Mouse (Mus musculus): Measurements from ENCODE around the gene Ptpn13. TPM values are rescaled to one million over a fixed set of nuclear protein-coding genes. Genes with fewer than 3 reads are reported as not detected.
A peak's percentile ranks its signal among the peaks of the same experiment; 100 is the strongest.

Gene Ptpn13
- total RNA-seq, 2 experiments from 2014 or later, result 9.7 to 13.4 TPM

GRCm38 (mm10) chr5:103397429-103397828 is 27.6 kb upstream of the Ptpn13 start:
- Histone ChIP-seq H3K4me3 (no peak overlapping the region), H3K27ac (no peak overlapping the region)
- no peak for DNase-seq (ENCODE audit: low spot score in 2 of 2)
- no peak for TF ChIP-seq CTCF (conservative IDR thresholded peaks at IDR 0.05)

- H3K27ac ChIP-seq, result no peak overlapping the region
- no peak for TF ChIP-seq CTCF (conservative IDR thresholded peaks at IDR 0.05)
- DNase-seq (ENCODE audit: low spot score in 2 of 2), result no peak
- no peak overlapping the region for H3K4me3 ChIP-seq
Measured at GRCm38 (mm10) chr5:103404213-103404968, 20.6 kb upstream of the Ptpn13 start.

- DNase-seq (ENCODE audit: low spot score in 2 of 2), result no peak
- Histone ChIP-seq H3K27ac (no peak overlapping the region), H3K4me3 (no peak overlapping the region)
- no peak for TF ChIP-seq CTCF (conservative IDR thresholded peaks at IDR 0.05)
Measured at GRCm38 (mm10) chr5:103405921-103406320, 19.1 kb upstream of the Ptpn13 start.

GRCm38 (mm10) chr5:103412020-103412747 is 12.8 kb upstream of the Ptpn13 start:
- H3K4me3 ChIP-seq, result no peak overlapping the region
- no peak for DNase-seq (ENCODE audit: low spot score in 2 of 2)
- no peak for TF ChIP-seq CTCF (conservative IDR thresholded peaks at IDR 0.05)
- H3K27ac ChIP-seq, result no peak overlapping the region

- no peak for TF ChIP-seq CTCF (conservative IDR thresholded peaks at IDR 0.05)
- DNase-seq (ENCODE audit: low spot score in 2 of 2), result no peak
- Histone ChIP-seq H3K4me3 (no peak overlapping the region), H3K27ac (no peak overlapping the region)
Measured at GRCm38 (mm10) chr5:103414542-103414941, 10.4 kb upstream of the Ptpn13 start.

GRCm38 (mm10) chr5:103418009-103418408 is 7.0 kb upstream of the Ptpn13 start:
- Histone ChIP-seq H3K4me3 (no peak overlapping the region), H3K27ac (no peak overlapping the region)
- no peak for TF ChIP-seq CTCF (conservative IDR thresholded peaks at IDR 0.05)
- no peak for DNase-seq (ENCODE audit: low spot score in 2 of 2)

GRCm38 (mm10) chr5:103418886-103419285 is 6.1 kb upstream of the Ptpn13 start:
- no peak overlapping the region for H3K27ac ChIP-seq
- no peak for DNase-seq (ENCODE audit: low spot score in 2 of 2)
- no peak for TF ChIP-seq CTCF (conservative IDR thresholded peaks at IDR 0.05)
- H3K4me3 ChIP-seq, result no peak overlapping the region

GRCm38 (mm10) chr5:103420568-103420967 is 4.4 kb upstream of the Ptpn13 start:
- DNase-seq (ENCODE audit: low spot score in 2 of 2), result no peak
- Histone ChIP-seq H3K27ac (no peak overlapping the region), H3K4me3 (no peak overlapping the region)
- no peak for TF ChIP-seq CTCF (conservative IDR thresholded peaks at IDR 0.05)

- Histone ChIP-seq H3K27ac (no peak overlapping the region), H3K4me3 (no peak overlapping the region)
- DNase-seq (ENCODE audit: low spot score in 2 of 2), result no peak
- TF ChIP-seq CTCF (conservative IDR thresholded peaks at IDR 0.05), result no peak
Measured at GRCm38 (mm10) chr5:103422609-103423008, 2.4 kb upstream of the Ptpn13 start.

- Histone ChIP-seq H3K4me3 (no peak overlapping the region), H3K27ac (0 out of 2 replicates have a peak overlapping the region, but pooled peaks have one; percentile 3)
- no peak for TF ChIP-seq CTCF (conservative IDR thresholded peaks at IDR 0.05)
- no peak for DNase-seq (ENCODE audit: low spot score in 2 of 2)
Measured at GRCm38 (mm10) chr5:103423305-103423926, 1.6 kb upstream of the Ptpn13 start.

GRCm38 (mm10) chr5:103423927-103424315 is 1.1 kb upstream of the Ptpn13 start:
- Histone ChIP-seq H3K4me3 (no peak overlapping the region; the same call in 1 of the 2 replicates), H3K27ac (peak overlapping the region; percentile 76; the same call in 1 of the 2 replicates)
- TF ChIP-seq CTCF (conservative IDR thresholded peaks at IDR 0.05), result no peak
- DNase-seq (ENCODE audit: low spot score in 2 of 2), result no peak

GRCm38 (mm10) chr5:103425363-103426031 is 505 bp downstream of the Ptpn13 start:
- Histone ChIP-seq H3K4me3 (peak overlapping the region; percentile 80), H3K27ac (peak overlapping the region; percentile 75)
- TF ChIP-seq CTCF (conservative IDR thresholded peaks at IDR 0.05), result no peak
- DNase-seq (ENCODE audit: low spot score in 2 of 2), result peak in 1 of 2 experiments; percentile 13

- TF ChIP-seq CTCF (conservative IDR thresholded peaks at IDR 0.05), result no peak
- Histone ChIP-seq H3K4me3 (peak overlapping the region; percentile 80), H3K27ac (no peak overlapping the region)
- DNase-seq (ENCODE audit: low spot score in 2 of 2), result no peak
Measured at GRCm38 (mm10) chr5:103426250-103426649, 1.3 kb downstream of the Ptpn13 start.
